Mouse (Mus musculus): ENCODE results near the gene Efna3. TPM values are rescaled to one million over a fixed set of nuclear protein-coding genes. Genes with fewer than 3 reads are reported as not detected.
A peak's percentile ranks its signal among the peaks of the same experiment; 100 is the strongest.

Gene Efna3
- polyA plus RNA-seq, 1 experiment from 2014 or later = 13.0 TPM

- Histone ChIP-seq H3K4me1 (ENCODE audit: control insufficient read depth, insufficient read depth, low read length) (peaks cover 30% of the 10 kb centered on the region), H3K36me3 (ENCODE audit: control insufficient read depth, insufficient read depth, low read length) (no peaks in the 10 kb centered on the region), H3K4me3 (replicated peaks; ENCODE audit: low read length) (no peak overlapping the region), H3K9me3 (replicated peaks; ENCODE audit: control insufficient read depth, low read length) (no peaks in the 10 kb centered on the region), H3K27ac (ENCODE audit: low read length) (peak overlapping the region; percentile 66), H3K4me2 (ENCODE audit: low read depth, low read length) (no peak overlapping the region), H3K9ac (ENCODE audit: low read length) (no peak overlapping the region), H3K27me3 (ENCODE audit: control insufficient read depth, insufficient read depth, low read length) (peaks cover 11% of the 10 kb centered on the region)
- peak; percentile 6; the same call in 1 of the 2 replicates for ATAC-seq (ENCODE audit: insufficient read depth, low FRiP score)
- WGBS = 52% methylated on average over 5 of the region's 5 CpGs
These were observed 8.4 kb downstream of the Efna3 start for GRCm38 (mm10) chr3:89314340-89314739.

- no peak overlapping the region for H3K9ac ChIP-seq (ENCODE audit: low read length)
- 8% methylated on average over 9 of the region's 9 CpGs for WGBS
These were observed 14.7 kb downstream of the Efna3 start for GRCm38 (mm10) chr3:89308089-89308488.

GRCm38 (mm10) chr3:89305551-89306325 is 17.0 kb downstream of the Efna3 start:
- Histone ChIP-seq H3K9me3 (replicated peaks; ENCODE audit: control insufficient read depth, low read length) (no peaks in the 10 kb centered on the region), H3K27me3 (ENCODE audit: control insufficient read depth, insufficient read depth, low read length) (no peaks in the 10 kb centered on the region), H3K9ac (ENCODE audit: low read length) (no peak overlapping the region), H3K4me3 (replicated peaks; ENCODE audit: low read length) (no peak overlapping the region), H3K4me2 (ENCODE audit: low read depth, low read length) (no peak overlapping the region), H3K36me3 (ENCODE audit: control insufficient read depth, insufficient read depth, low read length) (no peaks in the 10 kb centered on the region), H3K27ac (ENCODE audit: low read length) (no peak overlapping the region), H3K4me1 (ENCODE audit: control insufficient read depth, insufficient read depth, low read length) (no peaks in the 10 kb centered on the region)
- WGBS = 63% methylated on average over 8 of the region's 8 CpGs
- no peak for ATAC-seq (ENCODE audit: insufficient read depth, low FRiP score)

More at GRCm38 (mm10) chr3:89308089-89308488, 14.7 kb downstream of the Efna3 start:
- no peaks in the 10 kb centered on the region for H3K9me3 ChIP-seq (replicated peaks; ENCODE audit: control insufficient read depth, low read length)
- H3K4me2 ChIP-seq (ENCODE audit: low read depth, low read length) = no peak overlapping the region
- H3K36me3 ChIP-seq (ENCODE audit: control insufficient read depth, insufficient read depth, low read length) = no peaks in the 10 kb centered on the region
- no peak overlapping the region for H3K27ac ChIP-seq (ENCODE audit: low read length)
- no peak overlapping the region for H3K4me3 ChIP-seq (replicated peaks; ENCODE audit: low read length)
- H3K4me1 ChIP-seq (ENCODE audit: control insufficient read depth, insufficient read depth, low read length) = no peaks in the 10 kb centered on the region
- no peaks in the 10 kb centered on the region for H3K27me3 ChIP-seq (ENCODE audit: control insufficient read depth, insufficient read depth, low read length)
- peak; percentile 81; the same call in 1 of the 2 replicates for ATAC-seq (ENCODE audit: insufficient read depth, low FRiP score)

- H3K9ac ChIP-seq (ENCODE audit: low read length) = no peak overlapping the region
- no peaks in the 10 kb centered on the region; the same call in 1 of the 2 replicates for H3K27me3 ChIP-seq (ENCODE audit: control insufficient read depth, insufficient read depth, low read length)
- no peaks in the 10 kb centered on the region for H3K36me3 ChIP-seq (ENCODE audit: control insufficient read depth, insufficient read depth, low read length)
- WGBS = 71% methylated on average over 4 of the region's 4 CpGs
- ATAC-seq (ENCODE audit: insufficient read depth, low FRiP score) = no peak
- peaks cover 2% of the 10 kb centered on the region; the same call in 1 of the 2 replicates for H3K4me1 ChIP-seq (ENCODE audit: control insufficient read depth, insufficient read depth, low read length)
- no peaks in the 10 kb centered on the region for H3K9me3 ChIP-seq (replicated peaks; ENCODE audit: control insufficient read depth, low read length)
- no peak overlapping the region for H3K27ac ChIP-seq (ENCODE audit: low read length)
- no peak overlapping the region for H3K4me3 ChIP-seq (replicated peaks; ENCODE audit: low read length)
- H3K4me2 ChIP-seq (ENCODE audit: low read depth, low read length) = no peak overlapping the region
These were observed 17.7 kb downstream of the Efna3 start for GRCm38 (mm10) chr3:89305105-89305504.

GRCm38 (mm10) chr3:89304440-89304839 is 18.3 kb downstream of the Efna3 start:
- Histone ChIP-seq H3K4me1 (ENCODE audit: control insufficient read depth, insufficient read depth, low read length) (peaks cover 5% of the 10 kb centered on the region; the same call in 1 of the 2 replicates), H3K27me3 (ENCODE audit: control insufficient read depth, insufficient read depth, low read length) (no peaks in the 10 kb centered on the region; the same call in 1 of the 2 replicates), H3K4me3 (replicated peaks; ENCODE audit: low read length) (no peak overlapping the region), H3K9me3 (replicated peaks; ENCODE audit: control insufficient read depth, low read length) (no peaks in the 10 kb centered on the region), H3K9ac (ENCODE audit: low read length) (no peak overlapping the region), H3K27ac (ENCODE audit: low read length) (no peak overlapping the region), H3K4me2 (ENCODE audit: low read depth, low read length) (no peak overlapping the region), H3K36me3 (ENCODE audit: control insufficient read depth, insufficient read depth, low read length) (no peaks in the 10 kb centered on the region)
- no peak for ATAC-seq (ENCODE audit: insufficient read depth, low FRiP score)
- WGBS = 51% methylated on average over 6 of the region's 6 CpGs

- Histone ChIP-seq H3K4me1 (ENCODE audit: control insufficient read depth, insufficient read depth, low read length) (peaks cover 5% of the 10 kb centered on the region; the same call in 1 of the 2 replicates), H3K9ac (ENCODE audit: low read length) (no peak overlapping the region), H3K27me3 (ENCODE audit: control insufficient read depth, insufficient read depth, low read length) (no peaks in the 10 kb centered on the region; the same call in 1 of the 2 replicates), H3K27ac (ENCODE audit: low read length) (no peak overlapping the region), H3K4me3 (replicated peaks; ENCODE audit: low read length) (no peak overlapping the region), H3K36me3 (ENCODE audit: control insufficient read depth, insufficient read depth, low read length) (no peaks in the 10 kb centered on the region), H3K9me3 (replicated peaks; ENCODE audit: control insufficient read depth, low read length) (no peaks in the 10 kb centered on the region), H3K4me2 (ENCODE audit: low read depth, low read length) (no peak overlapping the region)
- WGBS = 58% methylated on average over 2 of the region's 2 CpGs
- no peak for ATAC-seq (ENCODE audit: insufficient read depth, low FRiP score)
These were observed 22.3 kb downstream of the Efna3 start for GRCm38 (mm10) chr3:89300514-89300913.

GRCm38 (mm10) chr3:89300071-89300470 is 22.7 kb downstream of the Efna3 start:
- WGBS = 31% methylated on average over 1 of the region's 1 CpGs

GRCm38 (mm10) chr3:89299499-89299898 is 23.3 kb downstream of the Efna3 start:
- peak; percentile 30; the same call in 1 of the 2 replicates for ATAC-seq (ENCODE audit: insufficient read depth, low FRiP score)
- peak overlapping the region; percentile 59 for H3K4me2 ChIP-seq (ENCODE audit: low read depth, low read length)
- peak overlapping the region; percentile 40 for H3K4me3 ChIP-seq (replicated peaks; ENCODE audit: low read length)
- WGBS = 5% methylated on average over 14 of the region's 14 CpGs
- H3K9me3 ChIP-seq (replicated peaks; ENCODE audit: control insufficient read depth, low read length) = no peaks in the 10 kb centered on the region
- H3K4me1 ChIP-seq (ENCODE audit: control insufficient read depth, insufficient read depth, low read length) = peaks cover 5% of the 10 kb centered on the region; the same call in 1 of the 2 replicates
- H3K27ac ChIP-seq (ENCODE audit: low read length) = 0 out of 2 replicates have a peak overlapping the region, but pooled peaks have one; percentile 17
- H3K36me3 ChIP-seq (ENCODE audit: control insufficient read depth, insufficient read depth, low read length) = no peaks in the 10 kb centered on the region
- H3K9ac ChIP-seq (ENCODE audit: low read length) = peak overlapping the region; percentile 58; the same call in 1 of the 2 replicates
- H3K27me3 ChIP-seq (ENCODE audit: control insufficient read depth, insufficient read depth, low read length) = no peaks in the 10 kb centered on the region; the same call in 1 of the 2 replicates

More at GRCm38 (mm10) chr3:89300071-89300470, 22.7 kb downstream of the Efna3 start:
- peak; percentile 41; the same call in 1 of the 2 replicates for ATAC-seq (ENCODE audit: insufficient read depth, low FRiP score)
- Histone ChIP-seq H3K4me3 (replicated peaks; ENCODE audit: low read length) (peak overlapping the region; percentile 40), H3K36me3 (ENCODE audit: control insufficient read depth, insufficient read depth, low read length) (no peaks in the 10 kb centered on the region), H3K27me3 (ENCODE audit: control insufficient read depth, insufficient read depth, low read length) (no peaks in the 10 kb centered on the region; the same call in 1 of the 2 replicates), H3K27ac (ENCODE audit: low read length) (no peak overlapping the region), H3K4me2 (ENCODE audit: low read depth, low read length) (peak overlapping the region; percentile 59), H3K9me3 (replicated peaks; ENCODE audit: control insufficient read depth, low read length) (no peaks in the 10 kb centered on the region), H3K4me1 (ENCODE audit: control insufficient read depth, insufficient read depth, low read length) (peaks cover 5% of the 10 kb centered on the region; the same call in 1 of the 2 replicates), H3K9ac (ENCODE audit: low read length) (peak overlapping the region; percentile 58; the same call in 1 of the 2 replicates)

GRCm38 (mm10) chr3:89298908-89299307 is 23.9 kb downstream of the Efna3 start:
- Histone ChIP-seq H3K9me3 (replicated peaks; ENCODE audit: control insufficient read depth, low read length) (no peaks in the 10 kb centered on the region), H3K4me3 (replicated peaks; ENCODE audit: low read length) (no peak overlapping the region), H3K36me3 (ENCODE audit: control insufficient read depth, insufficient read depth, low read length) (no peaks in the 10 kb centered on the region), H3K4me1 (ENCODE audit: control insufficient read depth, insufficient read depth, low read length) (peaks cover 5% of the 10 kb centered on the region; the same call in 1 of the 2 replicates), H3K27me3 (ENCODE audit: control insufficient read depth, insufficient read depth, low read length) (no peaks in the 10 kb centered on the region; the same call in 1 of the 2 replicates), H3K9ac (ENCODE audit: low read length) (no peak overlapping the region), H3K27ac (ENCODE audit: low read length) (no peak overlapping the region), H3K4me2 (ENCODE audit: low read depth, low read length) (no peak overlapping the region)
- ATAC-seq (ENCODE audit: insufficient read depth, low FRiP score) = no peak
- 85% methylated on average over 6 of the region's 6 CpGs for WGBS

Data from stomach, embryonic 16.5 days (tissue).